Mouse (Mus musculus): ENCODE data around the gene Wdr70. TPM values are rescaled to one million over a fixed set of nuclear protein-coding genes. Genes with fewer than 3 reads are reported as not detected.

The Wdr70 gene
- polyA plus RNA-seq, 2 experiments, result 10.5 to 18.0 TPM

DNA sequence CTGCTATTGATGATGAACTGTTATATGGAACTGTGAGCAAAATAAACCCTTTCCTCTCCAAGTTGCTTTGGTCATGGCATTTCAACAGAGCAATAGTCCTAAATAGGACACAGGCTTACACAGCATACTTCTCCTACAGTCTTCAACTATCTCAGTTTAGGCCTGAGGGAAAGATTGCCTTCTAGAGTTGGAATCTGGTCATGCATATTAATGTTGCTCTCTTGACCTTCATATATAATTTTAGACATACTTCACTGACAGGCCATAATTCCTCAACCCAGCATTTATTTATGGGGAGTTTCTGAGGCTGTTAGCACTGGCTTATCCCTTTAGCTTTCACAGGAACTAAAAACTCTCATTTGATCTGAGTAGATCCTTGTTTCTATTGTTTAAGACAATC is 108.9 kb downstream of the Wdr70 start:
- Histone ChIP-seq H3K27ac (no peak overlapping the region), H3K4me1 (replicated peaks; ENCODE audit: control insufficient read depth in 2 of 2, insufficient read depth in 2 of 2, low read length in 1 of 2) (no peaks in the 10 kb centered on the region), H3K4me2 (ENCODE audit: low read depth) (no peak overlapping the region), H3K9me3 (ENCODE audit: control insufficient read depth, low read length) (no peaks in the 10 kb centered on the region), H3K27me3 (ENCODE audit: control insufficient read depth, insufficient read depth, low read length) (no peaks in the 10 kb centered on the region), H3K9ac (replicated peaks) (no peak overlapping the region), H3K36me3 (replicated peaks; ENCODE audit: control insufficient read depth, insufficient read depth, low read depth) (no peaks in the 10 kb centered on the region), H3K4me3 (ENCODE audit: insufficient read depth in 1 of 2, low read depth in 2 of 2, low read length in 2 of 2) (no peak overlapping the region)
- ATAC-seq (ENCODE audit: insufficient read depth), result no peak
- DNase-seq (ENCODE audit: low read depth in 3 of 3, low spot score in 3 of 3), result no peak
- TF ChIP-seq EP300 (IDR thresholded peaks at IDR 0.05; ENCODE audit: low read depth), result no peak
- no peak for TF ChIP-seq CTCF (IDR thresholded peaks at IDR 0.05; ENCODE audit: low read depth)

DNA sequence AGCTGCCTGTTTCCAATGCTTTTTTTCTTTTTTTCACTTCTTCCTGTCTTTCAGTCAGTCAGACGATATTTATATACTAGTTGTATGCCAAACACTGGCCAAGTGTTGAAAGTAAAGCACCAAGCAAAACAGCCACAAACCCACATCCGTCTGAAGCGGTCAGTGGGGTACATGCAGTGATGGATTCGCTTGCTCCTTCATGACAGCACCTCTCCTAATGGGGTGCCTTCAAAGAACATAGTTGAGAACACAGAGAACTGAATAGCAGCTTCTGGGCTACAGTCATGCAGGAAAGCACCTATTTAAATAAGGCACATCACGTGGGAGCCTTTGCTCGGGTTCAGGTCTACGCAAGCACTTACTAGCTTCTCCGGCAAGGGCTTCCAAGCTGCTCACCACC is 111.6 kb downstream of the Wdr70 start:
- DNase-seq (ENCODE audit: low read depth in 3 of 3, low spot score in 3 of 3), result no peak
- no peaks in the 10 kb centered on the region for H3K4me1 ChIP-seq (replicated peaks; ENCODE audit: control insufficient read depth in 2 of 2, insufficient read depth in 2 of 2, low read length in 1 of 2)
- H3K9ac ChIP-seq (replicated peaks), result no peak overlapping the region
- no peak overlapping the region for H3K4me2 ChIP-seq (ENCODE audit: low read depth)
- 75% methylated on average over 8 of the region's 8 CpGs for WGBS (ENCODE audit: insufficient replicate concordance)
- no peak overlapping the region for H3K4me3 ChIP-seq (ENCODE audit: insufficient read depth in 1 of 2, low read depth in 2 of 2, low read length in 2 of 2)
- TF ChIP-seq EP300 (IDR thresholded peaks at IDR 0.05; ENCODE audit: low read depth), result no peak
- TF ChIP-seq CTCF (IDR thresholded peaks at IDR 0.05; ENCODE audit: low read depth), result no peak
- no peak for ATAC-seq (ENCODE audit: insufficient read depth)
- no peak overlapping the region for H3K27ac ChIP-seq
- H3K27me3 ChIP-seq (ENCODE audit: control insufficient read depth, insufficient read depth, low read length), result no peaks in the 10 kb centered on the region
- no peaks in the 10 kb centered on the region for H3K9me3 ChIP-seq (ENCODE audit: control insufficient read depth, low read length)
- no peaks in the 10 kb centered on the region for H3K36me3 ChIP-seq (replicated peaks; ENCODE audit: control insufficient read depth, insufficient read depth, low read depth)

DNA sequence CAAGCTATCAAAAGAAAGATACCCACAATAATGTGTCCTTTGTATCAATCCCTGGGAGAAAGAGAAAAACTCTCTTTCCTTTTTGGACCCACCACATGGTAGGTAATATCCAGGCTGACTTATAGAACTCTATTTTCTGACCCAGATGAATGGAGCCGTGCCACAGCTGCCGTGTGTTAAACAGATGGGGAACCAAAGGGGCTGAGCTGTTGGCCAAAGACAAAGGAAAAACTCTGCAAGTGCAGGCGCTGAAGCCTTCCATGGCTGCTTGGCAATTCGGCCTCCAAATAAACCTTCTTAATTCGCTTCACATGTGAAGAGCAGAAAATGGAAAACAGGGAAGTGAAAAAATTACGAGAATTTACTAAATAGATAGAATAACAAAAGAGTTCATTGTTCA is 112.7 kb downstream of the Wdr70 start:
- Histone ChIP-seq H3K9me3 (ENCODE audit: control insufficient read depth, low read length) (no peaks in the 10 kb centered on the region), H3K4me2 (ENCODE audit: low read depth) (no peak overlapping the region), H3K4me3 (ENCODE audit: insufficient read depth in 1 of 2, low read depth in 2 of 2, low read length in 2 of 2) (no peak overlapping the region), H3K9ac (replicated peaks) (no peak overlapping the region), H3K4me1 (replicated peaks; ENCODE audit: control insufficient read depth in 2 of 2, insufficient read depth in 2 of 2, low read length in 1 of 2) (no peaks in the 10 kb centered on the region), H3K36me3 (replicated peaks; ENCODE audit: control insufficient read depth, insufficient read depth, low read depth) (no peaks in the 10 kb centered on the region), H3K27me3 (ENCODE audit: control insufficient read depth, insufficient read depth, low read length) (no peaks in the 10 kb centered on the region), H3K27ac (no peak overlapping the region)
- TF ChIP-seq EP300 (IDR thresholded peaks at IDR 0.05; ENCODE audit: low read depth) (no peak), CTCF (IDR thresholded peaks at IDR 0.05; ENCODE audit: low read depth) (no peak)
- ATAC-seq (ENCODE audit: insufficient read depth) (no peak), DNase-seq (ENCODE audit: low read depth in 3 of 3, low spot score in 3 of 3) (no peak)
- WGBS (ENCODE audit: insufficient replicate concordance), result 73% methylated on average over 6 of the region's 6 CpGs

DNA sequence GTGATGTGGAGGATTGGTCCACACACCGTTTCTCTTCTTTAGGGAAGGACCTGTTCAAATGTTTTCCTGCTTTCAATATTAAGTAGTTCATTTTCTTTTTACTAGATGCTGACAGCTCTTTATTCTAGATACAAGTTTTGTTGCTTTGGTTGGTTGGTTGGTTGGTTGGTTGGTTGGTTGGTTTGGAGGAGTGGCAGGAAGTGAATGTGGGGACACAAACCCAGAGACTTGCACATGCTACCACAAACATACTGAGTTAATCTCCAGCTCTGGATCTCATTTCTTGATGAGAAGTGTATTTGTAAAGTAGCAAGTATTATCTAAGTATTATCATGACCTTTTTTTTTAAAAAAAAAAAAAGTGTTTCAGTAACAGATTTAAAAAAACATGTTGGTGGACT is 120.4 kb downstream of the Wdr70 start:
- Histone ChIP-seq H3K4me2 (ENCODE audit: low read depth) (no peak overlapping the region), H3K4me1 (replicated peaks; ENCODE audit: control insufficient read depth in 2 of 2, insufficient read depth in 2 of 2, low read length in 1 of 2) (no peaks in the 10 kb centered on the region), H3K27me3 (ENCODE audit: control insufficient read depth, insufficient read depth, low read length) (no peaks in the 10 kb centered on the region), H3K4me3 (ENCODE audit: insufficient read depth in 1 of 2, low read depth in 2 of 2, low read length in 2 of 2) (no peak overlapping the region), H3K9me3 (ENCODE audit: control insufficient read depth, low read length) (no peaks in the 10 kb centered on the region), H3K27ac (no peak overlapping the region), H3K36me3 (replicated peaks; ENCODE audit: control insufficient read depth, insufficient read depth, low read depth) (no peaks in the 10 kb centered on the region), H3K9ac (replicated peaks) (no peak overlapping the region)
- ATAC-seq (ENCODE audit: insufficient read depth) (no peak), DNase-seq (ENCODE audit: low read depth in 3 of 3, low spot score in 3 of 3) (no peak)
- WGBS (ENCODE audit: insufficient replicate concordance), result 82% methylated on average over 1 of the region's 1 CpGs
- TF ChIP-seq EP300 (IDR thresholded peaks at IDR 0.05; ENCODE audit: low read depth) (no peak), CTCF (IDR thresholded peaks at IDR 0.05; ENCODE audit: low read depth) (no peak)

DNA sequence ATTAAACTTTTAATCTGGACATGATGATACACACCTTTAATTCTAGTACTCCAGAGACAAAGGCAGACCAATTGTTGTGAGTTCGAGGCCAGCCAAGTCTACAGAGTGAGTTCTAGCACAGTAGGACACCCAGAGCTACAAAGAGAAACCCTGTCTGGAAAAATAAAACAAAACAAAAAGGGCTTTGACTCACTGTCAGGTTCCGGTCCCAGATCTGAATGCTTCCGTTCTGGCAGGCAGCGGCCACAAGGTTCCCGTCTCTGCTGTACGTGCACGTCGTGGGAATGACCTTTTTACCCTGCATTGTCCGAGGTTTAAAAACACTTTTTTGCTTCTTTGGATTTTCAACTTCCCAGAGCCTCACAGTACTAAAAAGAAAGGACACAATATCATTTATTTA is 122.2 kb downstream of the Wdr70 start:
- WGBS (ENCODE audit: insufficient replicate concordance), result 73% methylated on average over 9 of the region's 9 CpGs
- Histone ChIP-seq H3K9me3 (ENCODE audit: control insufficient read depth, low read length) (no peaks in the 10 kb centered on the region), H3K4me3 (ENCODE audit: insufficient read depth in 1 of 2, low read depth in 2 of 2, low read length in 2 of 2) (no peak overlapping the region), H3K27me3 (ENCODE audit: control insufficient read depth, insufficient read depth, low read length) (no peaks in the 10 kb centered on the region), H3K27ac (no peak overlapping the region), H3K4me2 (ENCODE audit: low read depth) (no peak overlapping the region), H3K9ac (replicated peaks) (no peak overlapping the region), H3K36me3 (replicated peaks; ENCODE audit: control insufficient read depth, insufficient read depth, low read depth) (no peaks in the 10 kb centered on the region), H3K4me1 (replicated peaks; ENCODE audit: control insufficient read depth in 2 of 2, insufficient read depth in 2 of 2, low read length in 1 of 2) (no peaks in the 10 kb centered on the region)
- no peak for DNase-seq (ENCODE audit: low read depth in 3 of 3, low spot score in 3 of 3)
- TF ChIP-seq CTCF (IDR thresholded peaks at IDR 0.05; ENCODE audit: low read depth) (no peak), EP300 (IDR thresholded peaks at IDR 0.05; ENCODE audit: low read depth) (no peak)
- ATAC-seq (ENCODE audit: insufficient read depth), result no peak

DNA sequence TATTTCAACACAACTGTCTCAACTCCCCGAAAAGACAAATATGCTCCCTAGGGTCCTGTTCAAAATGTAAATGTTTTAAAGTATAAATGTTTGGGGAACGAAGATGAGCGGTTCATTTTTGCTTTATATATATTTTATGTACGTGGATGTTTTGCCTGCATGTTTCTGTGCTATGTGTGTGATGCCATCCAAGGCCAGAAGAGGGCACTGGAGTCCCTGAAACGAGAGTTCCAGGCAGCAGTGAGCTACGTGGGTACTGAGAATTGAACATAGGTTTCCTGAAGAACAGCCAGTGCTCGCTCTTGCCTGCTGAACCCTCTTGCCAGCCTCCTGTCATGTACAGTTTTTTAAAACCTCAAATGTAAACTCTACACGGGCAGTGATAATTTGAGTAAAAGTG is 124.6 kb downstream of the Wdr70 start:
- 68% methylated on average over 8 of the region's 8 CpGs for WGBS (ENCODE audit: insufficient replicate concordance)
- no peak overlapping the region for H3K9ac ChIP-seq (replicated peaks)
- no peak overlapping the region for H3K4me2 ChIP-seq (ENCODE audit: low read depth)
- no peaks in the 10 kb centered on the region for H3K27me3 ChIP-seq (ENCODE audit: control insufficient read depth, insufficient read depth, low read length)
- no peak overlapping the region for H3K4me3 ChIP-seq (ENCODE audit: insufficient read depth in 1 of 2, low read depth in 2 of 2, low read length in 2 of 2)
- H3K9me3 ChIP-seq (ENCODE audit: control insufficient read depth, low read length), result no peaks in the 10 kb centered on the region
- ATAC-seq (ENCODE audit: insufficient read depth), result no peak
- no peaks in the 10 kb centered on the region for H3K36me3 ChIP-seq (replicated peaks; ENCODE audit: control insufficient read depth, insufficient read depth, low read depth)
- H3K27ac ChIP-seq, result no peak overlapping the region
- H3K4me1 ChIP-seq (replicated peaks; ENCODE audit: control insufficient read depth in 2 of 2, insufficient read depth in 2 of 2, low read length in 1 of 2), result no peaks in the 10 kb centered on the region
- TF ChIP-seq EP300 (IDR thresholded peaks at IDR 0.05; ENCODE audit: low read depth), result no peak
- peak; percentile 65 for TF ChIP-seq CTCF (IDR thresholded peaks at IDR 0.05; ENCODE audit: low read depth)
- DNase-seq (ENCODE audit: low read depth in 3 of 3, low spot score in 3 of 3), result no peak

Data from liver, embryonic 14.5 days (tissue).